Mouse (Mus musculus): ENCODE results near the gene Fxn. TPM values are rescaled to one million over a fixed set of nuclear protein-coding genes. Genes with fewer than 3 reads are reported as not detected.

The Fxn gene
- polyA plus RNA-seq, 1 experiment from 2014 or later, result 36.5 TPM

GRCm38 (mm10) chr19:24217851-24218250 lies 62.6 kb downstream of the Fxn start:
- H3K27me3 ChIP-seq (ENCODE audit: control insufficient read depth, insufficient read depth, low read depth, low read length), result no peaks in the 10 kb centered on the region
- H3K4me2 ChIP-seq (ENCODE audit: low read depth, low read length), result no peak overlapping the region
- ATAC-seq (ENCODE audit: low read depth), result no peak
- no peaks in the 10 kb centered on the region for H3K9me3 ChIP-seq (replicated peaks; ENCODE audit: control insufficient read depth, low read length)
- H3K27ac ChIP-seq (ENCODE audit: low read length), result no peak overlapping the region
- H3K4me1 ChIP-seq (ENCODE audit: control insufficient read depth, low read depth, low read length), result no peaks in the 10 kb centered on the region
- H3K9ac ChIP-seq (ENCODE audit: low read depth, low read length), result no peak overlapping the region
- no peak overlapping the region for H3K4me3 ChIP-seq (ENCODE audit: low read depth, low read length)
- H3K36me3 ChIP-seq (ENCODE audit: control insufficient read depth, insufficient read depth), result no peaks in the 10 kb centered on the region

- 78% methylated on average over 9 of the region's 9 CpGs for WGBS (ENCODE audit: insufficient replicate concordance)
These were observed 63.6 kb downstream of the Fxn start for GRCm38 (mm10) chr19:24216771-24217170.

GRCm38 (mm10) chr19:24214939-24215338 lies 65.5 kb downstream of the Fxn start:
- Histone ChIP-seq H3K9ac (ENCODE audit: low read depth, low read length) (no peak overlapping the region), H3K27ac (ENCODE audit: low read length) (no peak overlapping the region), H3K4me1 (ENCODE audit: control insufficient read depth, low read depth, low read length) (no peaks in the 10 kb centered on the region; the same call in 1 of the 2 replicates), H3K9me3 (replicated peaks; ENCODE audit: control insufficient read depth, low read length) (no peaks in the 10 kb centered on the region), H3K4me3 (ENCODE audit: low read depth, low read length) (no peak overlapping the region), H3K27me3 (ENCODE audit: control insufficient read depth, insufficient read depth, low read depth, low read length) (no peaks in the 10 kb centered on the region), H3K36me3 (ENCODE audit: control insufficient read depth, insufficient read depth) (no peaks in the 10 kb centered on the region), H3K4me2 (ENCODE audit: low read depth, low read length) (no peak overlapping the region)
- WGBS (ENCODE audit: insufficient replicate concordance), result 61% methylated on average over 7 of the region's 7 CpGs
- 0 out of 2 replicates have a peak, but pooled peaks have one; percentile 27 for ATAC-seq (ENCODE audit: low read depth)

More at GRCm38 (mm10) chr19:24216771-24217170, 63.6 kb downstream of the Fxn start:
- H3K27me3 ChIP-seq (ENCODE audit: control insufficient read depth, insufficient read depth, low read depth, low read length), result no peaks in the 10 kb centered on the region
- no peak overlapping the region for H3K9ac ChIP-seq (ENCODE audit: low read depth, low read length)
- no peak overlapping the region for H3K27ac ChIP-seq (ENCODE audit: low read length)
- H3K4me3 ChIP-seq (ENCODE audit: low read depth, low read length), result no peak overlapping the region
- H3K4me1 ChIP-seq (ENCODE audit: control insufficient read depth, low read depth, low read length), result no peaks in the 10 kb centered on the region
- no peaks in the 10 kb centered on the region for H3K9me3 ChIP-seq (replicated peaks; ENCODE audit: control insufficient read depth, low read length)
- no peak for ATAC-seq (ENCODE audit: low read depth)
- no peaks in the 10 kb centered on the region for H3K36me3 ChIP-seq (ENCODE audit: control insufficient read depth, insufficient read depth)
- no peak overlapping the region for H3K4me2 ChIP-seq (ENCODE audit: low read depth, low read length)

- H3K27me3 ChIP-seq (ENCODE audit: control insufficient read depth, insufficient read depth, low read depth, low read length), result no peaks in the 10 kb centered on the region
- H3K36me3 ChIP-seq (ENCODE audit: control insufficient read depth, insufficient read depth), result no peaks in the 10 kb centered on the region
- 36% methylated on average over 7 of the region's 7 CpGs for WGBS (ENCODE audit: insufficient replicate concordance)
These were observed 67.1 kb downstream of the Fxn start for GRCm38 (mm10) chr19:24213299-24213698.

GRCm38 (mm10) chr19:24212552-24213249 lies 67.7 kb downstream of the Fxn start:
- Histone ChIP-seq H3K4me2 (ENCODE audit: low read depth, low read length) (no peak overlapping the region), H3K36me3 (ENCODE audit: control insufficient read depth, insufficient read depth) (no peaks in the 10 kb centered on the region), H3K27ac (ENCODE audit: low read length) (no peak overlapping the region), H3K9ac (ENCODE audit: low read depth, low read length) (no peak overlapping the region), H3K27me3 (ENCODE audit: control insufficient read depth, insufficient read depth, low read depth, low read length) (no peaks in the 10 kb centered on the region), H3K4me1 (ENCODE audit: control insufficient read depth, low read depth, low read length) (no peaks in the 10 kb centered on the region; the same call in 1 of the 2 replicates), H3K4me3 (ENCODE audit: low read depth, low read length) (no peak overlapping the region), H3K9me3 (replicated peaks; ENCODE audit: control insufficient read depth, low read length) (no peaks in the 10 kb centered on the region)
- ATAC-seq (ENCODE audit: low read depth), result no peak
- 65% methylated on average over 12 of the region's 12 CpGs for WGBS (ENCODE audit: insufficient replicate concordance)

More at GRCm38 (mm10) chr19:24213299-24213698, 67.1 kb downstream of the Fxn start:
- Histone ChIP-seq H3K4me2 (ENCODE audit: low read depth, low read length) (no peak overlapping the region), H3K9me3 (replicated peaks; ENCODE audit: control insufficient read depth, low read length) (no peaks in the 10 kb centered on the region), H3K4me3 (ENCODE audit: low read depth, low read length) (no peak overlapping the region), H3K9ac (ENCODE audit: low read depth, low read length) (no peak overlapping the region), H3K4me1 (ENCODE audit: control insufficient read depth, low read depth, low read length) (no peaks in the 10 kb centered on the region; the same call in 1 of the 2 replicates), H3K27ac (ENCODE audit: low read length) (no peak overlapping the region)
- peak; percentile 32; the same call in 1 of the 2 replicates for ATAC-seq (ENCODE audit: low read depth)

Other genes with a start within 250 kb of the Fxn start
- 0.06 and 0.08 TPM in 2 replicates for gene Fam189a2, start 249.6 kb downstream of the Fxn start, polyA plus RNA-seq (2015; fragmentation: Nextera tagmentation; extraction: Ambion mirVana)
- 5.2 and 6.6 TPM in 2 replicates for gene Tjp2, start 55.6 kb downstream of the Fxn start, polyA plus RNA-seq (2015; fragmentation: Nextera tagmentation; extraction: Ambion mirVana)
- 20.3 and 20.5 TPM in 2 replicates for gene Fam122a, start 196.8 kb upstream of the Fxn start, polyA plus RNA-seq (2015; fragmentation: Nextera tagmentation; extraction: Ambion mirVana)

All from liver, embryonic 16.5 days (tissue).